Mouse (Mus musculus) liver, embryonic 14.5 days (tissue): ENCODE measurements around the gene Neu3.

Experiments used
- CTCF ChIP-seq: IDR thresholded peaks from 2 replicates; pipeline ENCODE4 v1.5.1; 2016; ENCODE audit warnings: antibody characterized with exemption, low read depth, control low read depth
- EP300 ChIP-seq: IDR thresholded peaks from 2 replicates; pipeline ENCODE4 v1.6.1; 2016; ENCODE audit warnings: antibody characterized with exemption, low read depth

- TF ChIP-seq CTCF: no peak
- no peak for TF ChIP-seq EP300
Observed at GRCm38 (mm10) chr7:99794096-99794495, 34.1 kb downstream of the Neu3 start.
